Mouse (Mus musculus) small intestine, adult 2 months (tissue): ENCODE results near the gene Hectd3. TPM values are rescaled to one million over a fixed set of nuclear protein-coding genes. Genes with fewer than 3 reads are reported as not detected.

Experiments used
- H3K27ac ChIP-seq: fragments of 200-500 bp; 2 replicates; pipeline ENCODE4 v1.5.1; 2012; ENCODE audit warnings: low read depth, low read length, control low read depth, inconsistent platforms; ENCODE audit not compliant: insufficient read depth
- H3K27me3 ChIP-seq: fragments of 200-500 bp; 2 replicates; pipeline ENCODE4 v1.6.1; 2012; ENCODE audit warnings: mild to moderate bottlenecking, moderate library complexity, low read length, inconsistent platforms; ENCODE audit not compliant: control insufficient read depth, insufficient read depth
- H3K36me3 ChIP-seq: fragments of 200-500 bp; 2 replicates; pipeline ENCODE4 v1.6.1; 2012; ENCODE audit warnings: mild to moderate bottlenecking, low read length, control low read depth, inconsistent platforms; ENCODE audit not compliant: control insufficient read depth, insufficient read depth
- H3K4me1 ChIP-seq: fragments of 200-500 bp; 2 replicates; pipeline ENCODE4 v1.6.1; 2012; ENCODE audit warnings: low read length, inconsistent platforms, mixed read lengths; ENCODE audit not compliant: control insufficient read depth, insufficient read depth, insufficient read length
- H3K4me3 ChIP-seq: fragments of 200-500 bp; 2 replicates; pipeline ENCODE4 v1.5.1; 2012; ENCODE audit warnings: low read depth, mild to moderate bottlenecking, control low read depth, inconsistent platforms, low read length, moderate library complexity
- CTCF ChIP-seq: fragments of 200-500 bp; IDR thresholded peaks from 2 replicates; pipeline ENCODE4 v1.5.1; 2012; ENCODE audit warnings: low read depth, mild to moderate bottlenecking, control low read depth, inconsistent platforms, low read length, moderate library complexity, mixed read lengths; ENCODE audit not compliant: insufficient replicate concordance, insufficient read length; ENCODE audit errors: extremely low read depth
- POLR2A ChIP-seq: fragments of 200-500 bp; IDR thresholded peaks from 2 replicates; pipeline ENCODE4 v1.6.1; 2012; ENCODE audit warnings: low read depth, mild to moderate bottlenecking, control low read depth, inconsistent platforms, low read length, moderate library complexity
- WGBS: fragments of 180-500 bp; shearing (Covaris S2); methylation state at CpG from one replicate; pipeline ENCODE4 v1.1.7; 2018; 5-methylcytosine and 5-hydroxymethylcytosine counted together
- polyA plus RNA-seq: library from polyadenylated mRNA; depleted of rRNA; stranded (reverse); fragments of >200 nt; gene quantifications from 2 replicates; pipeline ENCODE4 v1.2.3, GENCODE M21; 2012

The Hectd3 gene
- polyA plus RNA-seq, 1 experiment: 261 TPM

DNA sequence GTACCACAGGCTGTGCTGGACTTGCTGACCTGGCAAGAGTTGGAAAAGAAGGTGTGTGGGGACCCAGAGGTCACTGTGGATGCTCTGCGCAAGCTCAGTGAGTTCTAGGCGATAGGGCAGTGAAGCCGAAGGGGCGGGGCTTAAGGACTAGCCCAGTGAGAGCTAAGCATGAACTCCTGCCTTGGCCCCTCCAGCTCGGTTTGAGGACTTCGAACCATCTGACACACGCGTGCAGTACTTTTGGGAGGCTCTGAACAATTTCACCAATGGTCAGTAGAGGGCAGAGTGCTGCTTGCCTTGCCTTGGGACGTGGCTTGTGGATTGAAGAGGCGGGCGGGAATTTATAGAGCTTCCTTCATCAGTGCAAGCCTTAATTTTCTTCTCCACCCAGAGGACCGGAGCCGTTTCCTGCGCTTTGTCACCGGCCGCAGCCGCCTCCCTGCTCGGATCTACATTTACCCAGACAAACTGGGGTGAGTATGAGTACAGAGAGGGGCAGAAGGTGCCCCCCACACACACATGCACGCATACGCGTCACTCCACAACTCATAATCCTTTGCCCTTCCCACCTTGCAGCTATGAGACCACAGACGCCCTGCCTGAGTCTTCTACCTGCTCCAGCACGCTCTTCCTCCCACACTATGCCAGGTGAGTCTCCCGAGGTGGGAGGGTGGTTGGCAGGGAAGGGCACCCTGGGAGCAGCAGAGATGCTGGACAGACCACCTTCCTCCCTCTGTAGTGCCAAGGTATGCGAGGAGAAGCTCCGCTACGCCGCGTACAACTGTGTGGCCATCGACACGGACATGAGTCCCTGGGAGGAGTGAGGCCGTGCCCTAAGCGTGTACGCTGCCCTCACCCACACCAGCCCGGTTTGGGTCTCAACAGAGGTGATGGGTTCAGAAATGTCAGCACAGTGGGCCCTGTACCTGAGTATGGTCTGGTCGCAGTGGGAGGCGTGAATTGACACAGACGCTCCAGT is 7.7 kb downstream of the Hectd3 start:
- H3K27ac ChIP-seq: no peak overlapping the region
- H3K4me1 ChIP-seq: no peaks in the 10 kb centered on the region
- no peak for TF ChIP-seq POLR2A
- peak; percentile 70; the same call in 1 of the 2 replicates for TF ChIP-seq CTCF
- H3K4me3 ChIP-seq: no peak overlapping the region
- H3K36me3 ChIP-seq: peaks cover 63% of the 10 kb centered on the region
- H3K27me3 ChIP-seq: no peaks in the 10 kb centered on the region
- 68% methylated on average over 38 of the region's 38 CpGs for WGBS

DNA sequence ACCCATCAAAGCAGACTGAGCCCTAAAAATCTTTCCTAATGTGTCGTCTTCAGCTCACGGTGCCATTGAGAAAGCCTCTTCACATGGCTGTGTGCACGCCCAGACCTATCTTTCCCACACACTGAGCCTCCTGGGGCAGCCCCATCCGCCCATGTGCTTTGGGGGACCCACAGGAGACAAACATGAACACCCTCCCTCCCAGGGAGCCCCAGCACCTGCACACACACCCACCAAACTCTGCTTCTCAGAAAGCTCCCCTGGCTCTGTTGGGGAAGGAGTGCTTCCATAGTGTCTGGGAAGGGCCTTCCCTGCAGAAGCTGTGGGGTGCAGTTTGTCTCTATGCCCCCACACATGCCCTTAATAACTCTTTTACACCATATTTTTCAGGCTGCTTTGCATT is 9.5 kb downstream of the Hectd3 start:
- 89% methylated on average over 4 of the region's 4 CpGs for WGBS
- Histone ChIP-seq H3K4me3 (no peak overlapping the region), H3K27me3 (no peaks in the 10 kb centered on the region), H3K36me3 (peaks cover 51% of the 10 kb centered on the region), H3K4me1 (no peaks in the 10 kb centered on the region), H3K27ac (no peak overlapping the region)
- TF ChIP-seq POLR2A: no peak
- no peak for TF ChIP-seq CTCF

GRCm38 (mm10) chr4:117005611-117006400 is 10.7 kb downstream of the Hectd3 start:
- Histone ChIP-seq H3K4me3 (no peak overlapping the region), H3K27me3 (no peaks in the 10 kb centered on the region; the same call in 1 of the 2 replicates), H3K4me1 (no peaks in the 10 kb centered on the region), H3K36me3 (peaks cover 40% of the 10 kb centered on the region), H3K27ac (no peak overlapping the region)
- 75% methylated on average over 7 of the region's 7 CpGs for WGBS
- TF ChIP-seq CTCF: no peak
- TF ChIP-seq POLR2A: no peak

DNA sequence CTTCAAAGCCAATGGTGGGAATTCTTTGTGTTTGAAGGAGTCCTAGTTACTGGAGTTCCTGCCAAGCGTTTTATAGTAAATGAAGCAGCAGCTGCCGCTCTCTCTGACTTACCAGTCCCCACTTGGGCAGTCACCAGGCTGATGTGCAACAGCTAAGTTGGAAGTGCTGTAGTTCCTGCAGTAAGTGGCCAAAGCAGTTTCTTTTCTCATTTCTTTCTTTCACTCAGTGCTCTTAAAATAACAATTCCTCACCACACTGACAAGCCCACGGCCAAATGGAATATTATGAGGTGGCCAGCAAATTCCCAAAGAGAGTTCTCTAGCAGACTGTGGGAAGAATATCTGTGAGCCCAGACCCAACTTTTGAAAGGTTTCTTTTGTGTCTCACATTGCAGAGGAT is 11.9 kb downstream of the Hectd3 start:
- TF ChIP-seq POLR2A: no peak
- no peak for TF ChIP-seq CTCF
- Histone ChIP-seq H3K4me3 (no peak overlapping the region), H3K27me3 (no peaks in the 10 kb centered on the region; the same call in 1 of the 2 replicates), H3K4me1 (no peaks in the 10 kb centered on the region), H3K27ac (no peak overlapping the region), H3K36me3 (peaks cover 28% of the 10 kb centered on the region)
- WGBS: 65% methylated on average over 3 of the region's 3 CpGs

- Histone ChIP-seq H3K4me1 (no peaks in the 10 kb centered on the region), H3K27me3 (no peaks in the 10 kb centered on the region; the same call in 1 of the 2 replicates), H3K36me3 (no peaks in the 10 kb centered on the region), H3K27ac (no peak overlapping the region), H3K4me3 (no peak overlapping the region)
- no peak for TF ChIP-seq CTCF
- TF ChIP-seq POLR2A: no peak
- 73% methylated on average over 5 of the region's 5 CpGs for WGBS
Measured at GRCm38 (mm10) chr4:117010231-117010630, 15.1 kb downstream of the Hectd3 start.

GRCm38 (mm10) chr4:117013596-117013995 is 18.5 kb downstream of the Hectd3 start:
- Histone ChIP-seq H3K4me3 (no peak overlapping the region), H3K27me3 (no peaks in the 10 kb centered on the region; the same call in 1 of the 2 replicates), H3K27ac (no peak overlapping the region), H3K4me1 (no peaks in the 10 kb centered on the region), H3K36me3 (no peaks in the 10 kb centered on the region)
- 70% methylated on average over 6 of the region's 6 CpGs for WGBS
- TF ChIP-seq CTCF (no peak), POLR2A (no peak)

DNA sequence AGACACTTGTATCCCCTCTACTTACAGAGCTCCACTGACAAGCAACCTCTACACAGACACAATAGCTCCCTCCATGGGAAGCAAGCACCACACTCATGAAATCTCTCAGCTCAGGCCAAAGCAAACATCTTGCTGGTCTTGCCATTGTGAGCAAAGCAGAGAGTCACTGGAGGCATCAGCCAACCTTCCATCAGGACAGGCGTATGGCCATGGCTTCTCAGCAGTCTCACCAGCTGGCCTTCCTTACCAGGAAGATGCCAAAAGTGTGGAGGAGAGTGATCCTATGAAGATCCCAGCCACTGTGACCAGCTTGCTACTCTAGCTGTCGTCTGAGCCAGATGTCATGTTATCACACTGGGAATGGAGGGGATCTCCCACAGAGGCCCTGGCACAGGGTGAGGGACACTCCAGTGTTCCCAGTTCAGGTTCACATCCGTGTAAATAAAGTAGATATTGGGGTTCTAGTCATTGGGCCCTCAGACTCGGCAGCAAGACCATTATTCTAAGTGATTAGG is 19.8 kb downstream of the Hectd3 start:
- 55% methylated on average over 4 of the region's 4 CpGs for WGBS
- Histone ChIP-seq H3K4me3 (no peak overlapping the region), H3K27ac (no peak overlapping the region), H3K4me1 (no peaks in the 10 kb centered on the region), H3K27me3 (no peaks in the 10 kb centered on the region; the same call in 1 of the 2 replicates), H3K36me3 (no peaks in the 10 kb centered on the region)
- TF ChIP-seq POLR2A: no peak
- no peak for TF ChIP-seq CTCF
